Mouse (Mus musculus): ENCODE data around the gene S100a5. TPM values are rescaled to one million over a fixed set of nuclear protein-coding genes. Genes with fewer than 3 reads are reported as not detected.

The S100a5 gene
- polyA plus RNA-seq, 1 experiment from 2014 or later, result not detected

- Histone ChIP-seq H3K36me3 (ENCODE audit: control insufficient read depth, insufficient read depth, low read length) (no peaks in the 10 kb centered on the region), H3K27ac (ENCODE audit: low read depth, low read length) (no peak overlapping the region), H3K9me3 (ENCODE audit: control insufficient read depth, low read length) (no peaks in the 10 kb centered on the region), H3K27me3 (ENCODE audit: control insufficient read depth, insufficient read depth, low read length) (no peaks in the 10 kb centered on the region), H3K4me2 (ENCODE audit: low read depth) (no peak overlapping the region), H3K4me1 (ENCODE audit: control insufficient read depth, insufficient read depth, low read length) (peaks cover 6% of the 10 kb centered on the region), H3K4me3 (ENCODE audit: low read depth, low read length) (no peak overlapping the region), H3K9ac (ENCODE audit: low read length) (no peak overlapping the region)
- DNase-seq (ENCODE audit: low spot score) (no peak), ATAC-seq (ENCODE audit: insufficient read depth, low FRiP score, low TSS enrichment) (no peak)
- 93% methylated on average over 5 of the region's 5 CpGs for WGBS
Observed at GRCm38 (mm10) chr3:90627366-90627765, 19.0 kb downstream of the S100a5 start.

GRCm38 (mm10) chr3:90627807-90628206, 19.5 kb downstream of the S100a5 start:
- ATAC-seq (ENCODE audit: insufficient read depth, low FRiP score, low TSS enrichment) (no peak), DNase-seq (ENCODE audit: low spot score) (no peak)
- Histone ChIP-seq H3K4me1 (ENCODE audit: control insufficient read depth, insufficient read depth, low read length) (peaks cover 6% of the 10 kb centered on the region), H3K4me3 (ENCODE audit: low read depth, low read length) (no peak overlapping the region), H3K9ac (ENCODE audit: low read length) (no peak overlapping the region), H3K27ac (ENCODE audit: low read depth, low read length) (no peak overlapping the region), H3K9me3 (ENCODE audit: control insufficient read depth, low read length) (no peaks in the 10 kb centered on the region), H3K27me3 (ENCODE audit: control insufficient read depth, insufficient read depth, low read length) (no peaks in the 10 kb centered on the region), H3K36me3 (ENCODE audit: control insufficient read depth, insufficient read depth, low read length) (no peaks in the 10 kb centered on the region), H3K4me2 (ENCODE audit: low read depth) (no peak overlapping the region)
- 61% methylated on average over 4 of the region's 4 CpGs for WGBS

GRCm38 (mm10) chr3:90629298-90629697, 21.0 kb downstream of the S100a5 start:
- Histone ChIP-seq H3K27ac (ENCODE audit: low read depth, low read length) (no peak overlapping the region), H3K4me1 (ENCODE audit: control insufficient read depth, insufficient read depth, low read length) (no peaks in the 10 kb centered on the region), H3K36me3 (ENCODE audit: control insufficient read depth, insufficient read depth, low read length) (no peaks in the 10 kb centered on the region), H3K4me2 (ENCODE audit: low read depth) (no peak overlapping the region), H3K9me3 (ENCODE audit: control insufficient read depth, low read length) (no peaks in the 10 kb centered on the region), H3K27me3 (ENCODE audit: control insufficient read depth, insufficient read depth, low read length) (no peaks in the 10 kb centered on the region), H3K9ac (ENCODE audit: low read length) (no peak overlapping the region), H3K4me3 (ENCODE audit: low read depth, low read length) (no peak overlapping the region)
- 87% methylated on average over 2 of the region's 2 CpGs for WGBS
- no peak for ATAC-seq (ENCODE audit: insufficient read depth, low FRiP score, low TSS enrichment)
- DNase-seq (ENCODE audit: low spot score), result no peak

GRCm38 (mm10) chr3:90631984-90632383, 23.7 kb downstream of the S100a5 start:
- H3K27ac ChIP-seq (ENCODE audit: low read depth, low read length), result no peak overlapping the region
- H3K4me2 ChIP-seq (ENCODE audit: low read depth), result no peak overlapping the region
- H3K4me3 ChIP-seq (ENCODE audit: low read depth, low read length), result no peak overlapping the region
- no peak for ATAC-seq (ENCODE audit: insufficient read depth, low FRiP score, low TSS enrichment)
- H3K9ac ChIP-seq (ENCODE audit: low read length), result no peak overlapping the region
- H3K4me1 ChIP-seq (ENCODE audit: control insufficient read depth, insufficient read depth, low read length), result no peaks in the 10 kb centered on the region
- no peaks in the 10 kb centered on the region for H3K27me3 ChIP-seq (ENCODE audit: control insufficient read depth, insufficient read depth, low read length)
- no peak for DNase-seq (ENCODE audit: low spot score)
- no peaks in the 10 kb centered on the region for H3K9me3 ChIP-seq (ENCODE audit: control insufficient read depth, low read length)
- 80% methylated on average over 2 of the region's 2 CpGs for WGBS
- H3K36me3 ChIP-seq (ENCODE audit: control insufficient read depth, insufficient read depth, low read length), result no peaks in the 10 kb centered on the region

- Histone ChIP-seq H3K27me3 (ENCODE audit: control insufficient read depth, insufficient read depth, low read length) (no peaks in the 10 kb centered on the region), H3K9me3 (ENCODE audit: control insufficient read depth, low read length) (no peaks in the 10 kb centered on the region), H3K4me2 (ENCODE audit: low read depth) (no peak overlapping the region), H3K27ac (ENCODE audit: low read depth, low read length) (no peak overlapping the region), H3K4me1 (ENCODE audit: control insufficient read depth, insufficient read depth, low read length) (no peaks in the 10 kb centered on the region), H3K4me3 (ENCODE audit: low read depth, low read length) (no peak overlapping the region), H3K36me3 (ENCODE audit: control insufficient read depth, insufficient read depth, low read length) (no peaks in the 10 kb centered on the region), H3K9ac (ENCODE audit: low read length) (no peak overlapping the region)
- DNase-seq (ENCODE audit: low spot score), result no peak
- whole genome bisulfite sequencing, result 69% methylated on average over 1 of the region's 1 CpGs
- ATAC-seq (ENCODE audit: insufficient read depth, low FRiP score, low TSS enrichment), result no peak
Observed at GRCm38 (mm10) chr3:90638511-90639275, 30.4 kb downstream of the S100a5 start.

GRCm38 (mm10) chr3:90639511-90640154, 31.3 kb downstream of the S100a5 start:
- ATAC-seq (ENCODE audit: insufficient read depth, low FRiP score, low TSS enrichment), result no peak
- no peak overlapping the region for H3K27ac ChIP-seq (ENCODE audit: low read depth, low read length)
- no peaks in the 10 kb centered on the region for H3K9me3 ChIP-seq (ENCODE audit: control insufficient read depth, low read length)
- no peak overlapping the region for H3K4me3 ChIP-seq (ENCODE audit: low read depth, low read length)
- peak; percentile 39 for DNase-seq (ENCODE audit: low spot score)
- H3K27me3 ChIP-seq (ENCODE audit: control insufficient read depth, insufficient read depth, low read length), result no peaks in the 10 kb centered on the region
- H3K9ac ChIP-seq (ENCODE audit: low read length), result no peak overlapping the region
- H3K36me3 ChIP-seq (ENCODE audit: control insufficient read depth, insufficient read depth, low read length), result no peaks in the 10 kb centered on the region
- H3K4me2 ChIP-seq (ENCODE audit: low read depth), result no peak overlapping the region
- WGBS, result 56% methylated on average over 7 of the region's 7 CpGs
- H3K4me1 ChIP-seq (ENCODE audit: control insufficient read depth, insufficient read depth, low read length), result no peaks in the 10 kb centered on the region

- WGBS, result 88% methylated on average over 7 of the region's 7 CpGs
Observed at GRCm38 (mm10) chr3:90640981-90641380, 32.7 kb downstream of the S100a5 start.

GRCm38 (mm10) chr3:90644220-90644619, 35.9 kb downstream of the S100a5 start:
- 51% methylated on average over 3 of the region's 3 CpGs for WGBS
- ATAC-seq (ENCODE audit: insufficient read depth, low FRiP score, low TSS enrichment) (no peak), DNase-seq (ENCODE audit: low spot score) (no peak)

More at GRCm38 (mm10) chr3:90640981-90641380, 32.7 kb downstream of the S100a5 start:
- Histone ChIP-seq H3K36me3 (ENCODE audit: control insufficient read depth, insufficient read depth, low read length) (no peaks in the 10 kb centered on the region), H3K27ac (ENCODE audit: low read depth, low read length) (no peak overlapping the region), H3K27me3 (ENCODE audit: control insufficient read depth, insufficient read depth, low read length) (no peaks in the 10 kb centered on the region), H3K9me3 (ENCODE audit: control insufficient read depth, low read length) (no peaks in the 10 kb centered on the region), H3K4me3 (ENCODE audit: low read depth, low read length) (no peak overlapping the region), H3K4me2 (ENCODE audit: low read depth) (no peak overlapping the region), H3K4me1 (ENCODE audit: control insufficient read depth, insufficient read depth, low read length) (no peaks in the 10 kb centered on the region), H3K9ac (ENCODE audit: low read length) (no peak overlapping the region)
- DNase-seq (ENCODE audit: low spot score) (no peak), ATAC-seq (ENCODE audit: insufficient read depth, low FRiP score, low TSS enrichment) (no peak)

GRCm38 (mm10) chr3:90647291-90647690, 39.0 kb downstream of the S100a5 start:
- ATAC-seq (ENCODE audit: insufficient read depth, low FRiP score, low TSS enrichment) (no peak), DNase-seq (ENCODE audit: low spot score) (no peak)
- no peak overlapping the region for H3K4me2 ChIP-seq (ENCODE audit: low read depth)
- H3K4me3 ChIP-seq (ENCODE audit: low read depth, low read length), result no peak overlapping the region
- H3K9ac ChIP-seq (ENCODE audit: low read length), result no peak overlapping the region
- H3K36me3 ChIP-seq (ENCODE audit: control insufficient read depth, insufficient read depth, low read length), result no peaks in the 10 kb centered on the region
- H3K27me3 ChIP-seq (ENCODE audit: control insufficient read depth, insufficient read depth, low read length), result no peaks in the 10 kb centered on the region
- no peaks in the 10 kb centered on the region for H3K4me1 ChIP-seq (ENCODE audit: control insufficient read depth, insufficient read depth, low read length)
- H3K27ac ChIP-seq (ENCODE audit: low read depth, low read length), result no peak overlapping the region
- 81% methylated on average over 1 of the region's 1 CpGs for WGBS
- H3K9me3 ChIP-seq (ENCODE audit: control insufficient read depth, low read length), result no peaks in the 10 kb centered on the region

More at GRCm38 (mm10) chr3:90644220-90644619, 35.9 kb downstream of the S100a5 start:
- H3K4me2 ChIP-seq (ENCODE audit: low read depth), result no peak overlapping the region
- H3K4me3 ChIP-seq (ENCODE audit: low read depth, low read length), result no peak overlapping the region
- no peak overlapping the region for H3K27ac ChIP-seq (ENCODE audit: low read depth, low read length)
- H3K9me3 ChIP-seq (ENCODE audit: control insufficient read depth, low read length), result no peaks in the 10 kb centered on the region
- H3K27me3 ChIP-seq (ENCODE audit: control insufficient read depth, insufficient read depth, low read length), result no peaks in the 10 kb centered on the region
- no peak overlapping the region for H3K9ac ChIP-seq (ENCODE audit: low read length)
- no peaks in the 10 kb centered on the region for H3K36me3 ChIP-seq (ENCODE audit: control insufficient read depth, insufficient read depth, low read length)
- no peaks in the 10 kb centered on the region for H3K4me1 ChIP-seq (ENCODE audit: control insufficient read depth, insufficient read depth, low read length)
